Mouse (Mus musculus) spleen, adult 12 weeks (tissue): ENCODE measurements around the gene Tmem43.

Experiments used
- DNase-seq: peaks from one replicate; pipeline ENCODE4 v3.0.0; 2022; ENCODE audit warnings: low spot score

Tmem43 gene

DNA sequence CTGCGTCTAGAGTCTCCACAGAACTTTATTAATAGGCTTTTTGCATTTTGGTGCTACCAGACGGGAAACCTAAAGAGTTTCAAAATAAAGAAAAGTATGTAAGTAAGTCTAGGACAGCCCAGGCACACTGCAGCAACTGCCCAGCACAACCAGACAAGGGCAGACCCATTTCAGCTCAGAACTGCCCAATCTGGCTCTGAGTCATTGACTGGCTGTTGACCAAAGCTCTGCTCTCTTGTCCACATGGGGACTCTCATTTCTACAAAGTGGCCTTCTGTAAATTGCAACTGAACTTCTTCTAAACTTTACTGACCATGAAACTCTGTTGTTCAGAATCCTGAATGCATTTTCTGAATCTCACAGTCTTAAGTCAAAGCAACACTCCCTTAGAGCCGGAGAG lies 61.7 kb downstream of the Tmem43 start:
- no peak for DNase-seq

DNA sequence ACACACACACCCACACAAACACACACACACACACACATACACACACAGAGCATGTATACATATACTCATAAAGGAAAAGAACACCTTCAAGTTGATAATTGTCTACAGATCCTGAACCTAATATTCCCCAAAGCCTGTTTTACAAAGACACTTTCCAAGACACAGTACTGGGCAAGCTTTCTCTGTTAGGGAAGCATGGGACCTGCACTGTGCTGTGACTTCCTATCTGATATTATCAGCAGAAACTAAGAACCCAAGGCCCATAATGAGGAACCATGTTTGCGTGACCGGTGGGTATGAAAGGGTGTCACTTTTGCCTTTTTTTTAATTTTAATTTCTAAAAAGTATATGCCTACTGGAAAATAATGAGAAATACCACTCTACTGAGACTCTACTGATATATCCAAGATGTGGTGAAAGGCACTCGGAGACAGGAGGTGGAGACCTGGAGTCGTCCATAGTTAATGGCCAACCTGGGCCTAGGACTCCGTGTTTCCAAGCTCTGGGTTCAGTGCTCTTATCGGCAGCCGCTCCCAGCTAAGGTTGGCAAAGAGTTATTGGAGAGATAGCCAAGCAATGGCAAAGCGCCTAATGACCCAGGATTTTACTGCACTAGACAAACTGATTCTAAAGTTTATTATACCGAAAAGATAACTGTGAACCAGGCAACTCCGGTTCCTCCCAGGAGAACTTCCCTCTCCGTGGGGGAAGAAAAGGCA lies 62.7 kb downstream of the Tmem43 start:
- DNase-seq: no peak
